Comparison of ENCODE assay signal across 8 mouse cellular contexts in the genomic region with DNA sequence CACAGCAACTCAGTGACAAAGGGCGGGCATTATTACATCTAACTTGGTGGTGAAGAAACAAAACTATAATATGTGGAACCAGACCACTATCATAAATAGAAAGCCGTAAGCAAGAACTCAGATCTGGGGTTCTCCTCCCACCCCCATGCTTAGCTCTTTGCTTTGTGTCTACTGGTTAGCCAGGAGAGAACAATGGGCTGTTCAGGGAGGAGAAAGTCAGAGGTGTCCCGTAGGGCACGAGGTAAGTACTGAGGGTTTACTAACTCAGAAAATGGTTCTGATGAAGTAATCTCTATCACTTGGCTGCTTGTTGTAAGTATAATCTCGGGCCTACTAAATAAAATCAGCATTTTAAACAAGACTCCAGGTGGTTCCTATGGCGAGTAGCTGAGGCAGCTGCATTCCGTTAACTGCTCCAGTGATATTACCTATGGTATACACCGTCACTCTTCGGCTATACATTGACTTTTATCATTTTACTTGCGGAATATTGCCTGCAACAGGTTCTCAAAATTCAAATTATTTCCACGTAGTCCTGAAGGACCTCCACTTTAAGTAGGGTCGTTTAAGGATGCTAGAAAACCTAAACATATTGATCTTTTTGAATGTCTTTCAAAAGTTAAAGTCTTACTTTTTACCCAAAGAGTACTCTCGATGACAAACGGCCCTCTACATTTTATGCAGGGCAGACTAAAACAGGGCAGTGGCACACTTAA. TPM values are rescaled to one million over a fixed set of nuclear protein-coding genes. Genes with fewer than 3 reads are reported as not detected.
DNase-seq lines count a peak whose midpoint lies in the region; ATAC-seq lines count a peak whose summit lies in the region.

No protein-coding gene starts in this region.

- H3K27me3 ChIP-seq in neural tube, embryonic 11.5 days (ENCODE audit: control insufficient read depth, insufficient read depth, low read length), result no peaks in the 10 kb centered on the region
- H3K27me3 ChIP-seq in limb, embryonic 12.5 days, result no peaks in the 10 kb centered on the region
- H3K27me3 ChIP-seq in stomach, embryonic 16.5 days (ENCODE audit: control insufficient read depth, insufficient read depth, low read length), result no peaks in the 10 kb centered on the region

- H3K9me3 ChIP-seq in neural tube, embryonic 11.5 days (ENCODE audit: control insufficient read depth, low read length), result no peaks in the 10 kb centered on the region
- H3K9me3 ChIP-seq in limb, embryonic 12.5 days, result no peaks in the 10 kb centered on the region
- no peaks in the 10 kb centered on the region for H3K9me3 ChIP-seq in stomach, embryonic 16.5 days (replicated peaks; ENCODE audit: control insufficient read depth, low read length)

- H3K4me2 ChIP-seq in neural tube, embryonic 11.5 days (ENCODE audit: low read depth), result peak overlapping the region; percentile 52
- H3K4me2 ChIP-seq in limb, embryonic 12.5 days, result peak overlapping the region; percentile 58
- H3K4me2 ChIP-seq in stomach, embryonic 16.5 days (ENCODE audit: low read depth, low read length), result peak overlapping the region; percentile 67

- no peaks in the 10 kb centered on the region for H3K36me3 ChIP-seq in neural tube, embryonic 11.5 days (ENCODE audit: control insufficient read depth, insufficient read depth, low read length)
- H3K36me3 ChIP-seq in limb, embryonic 12.5 days, result peaks cover 4% of the 10 kb centered on the region; the same call in 1 of the 2 replicates
- H3K36me3 ChIP-seq in stomach, embryonic 16.5 days (ENCODE audit: control insufficient read depth, insufficient read depth, low read length), result no peaks in the 10 kb centered on the region

- WGBS in neural tube, embryonic 11.5 days, result 49% methylated on average over 14 of the region's 14 CpGs
- 44% methylated on average over 14 of the region's 14 CpGs for WGBS in limb, embryonic 12.5 days
- 39% methylated on average over 14 of the region's 14 CpGs for WGBS in stomach, embryonic 16.5 days

- peaks cover 10% of the 10 kb centered on the region; the same call in 1 of the 2 replicates for H3K4me1 ChIP-seq in neural tube, embryonic 11.5 days (ENCODE audit: control insufficient read depth, insufficient read depth, low read length)
- peaks cover 14% of the 10 kb centered on the region for H3K4me1 ChIP-seq in limb, embryonic 12.5 days (replicated peaks)
- 0 out of 2 replicates have a peak, but pooled peaks cover 4% of the 10 kb centered on the region for H3K4me1 ChIP-seq in stomach, embryonic 16.5 days (ENCODE audit: control insufficient read depth, insufficient read depth, low read length)

- H3K4me3 ChIP-seq in neural tube, embryonic 11.5 days (ENCODE audit: low read depth, low read length), result peak overlapping the region; percentile 66
- peak overlapping the region; percentile 98 for H3K4me3 ChIP-seq in limb, embryonic 12.5 days (replicated peaks)
- peak overlapping the region; percentile 57 for H3K4me3 ChIP-seq in stomach, embryonic 16.5 days (replicated peaks; ENCODE audit: low read length)

- peak overlapping the region; percentile 80 for H3K27ac ChIP-seq in neural tube, embryonic 11.5 days (ENCODE audit: low read depth, low read length)
- peak overlapping the region; percentile 100 for H3K27ac ChIP-seq in limb, embryonic 12.5 days
- peak overlapping the region; percentile 60 for H3K27ac ChIP-seq in stomach, embryonic 16.5 days (ENCODE audit: low read length)

- H3K9ac ChIP-seq in neural tube, embryonic 11.5 days (ENCODE audit: low read length), result peak overlapping the region; percentile 66
- H3K9ac ChIP-seq in limb, embryonic 12.5 days (replicated peaks), result peak overlapping the region; percentile 63
- H3K9ac ChIP-seq in stomach, embryonic 16.5 days (ENCODE audit: low read length), result peak overlapping the region; percentile 70

- DNase-seq in cerebellum, adult 9-10 months, result peak; percentile 64
- DNase-seq in cerebellum, postnatal 14 days, result no peak
- no peak for DNase-seq in neural tube, embryonic 11.5 days (ENCODE audit: low spot score)
- DNase-seq in neural tube, embryonic 10.5 days (ENCODE audit: extremely low spot score, low spot score), result no peak
- no peak for DNase-seq in ovary, postnatal 14 days (ENCODE audit: low spot score)

- no peak for ATAC-seq in neural tube, embryonic 11.5 days (ENCODE audit: insufficient read depth, low FRiP score, low TSS enrichment)
- ATAC-seq in limb, embryonic 12.5 days (ENCODE audit: insufficient number of reproducible peaks, insufficient read depth, low FRiP score, low TSS enrichment, low read depth), result no peak
- ATAC-seq in stomach, embryonic 16.5 days (ENCODE audit: insufficient read depth, low FRiP score), result no peak
- ATAC-seq in frontal cortex, adult (ENCODE audit: low TSS enrichment), result no peak

RNA-seq across cellular contexts. Expression of a gene that starts 0.9 kb away (rescaled TPM):
- 642 and 652 TPM in 2 replicates for polyA plus RNA-seq in neural tube, embryonic 11.5 days (2014; fragmentation: Nextera tagmentation; extraction: Ambion mirVana)
- polyA plus RNA-seq in limb, embryonic 12.5 days (2016; fragmentation: Nextera tagmentation; extraction: Ambion mirVana), result 476 and 501 TPM in 2 replicates
- polyA plus RNA-seq in stomach, embryonic 16.5 days (2015; fragmentation: Nextera tagmentation; extraction: Ambion mirVana), result 456 and 465 TPM in 2 replicates

RNA-seq across cellular contexts. Expression of a gene that starts 13.3 kb away (rescaled TPM):
- polyA plus RNA-seq in neural tube, embryonic 11.5 days (2014; fragmentation: Nextera tagmentation; extraction: Ambion mirVana), result 66.5 and 72.8 TPM in 2 replicates
- polyA plus RNA-seq in limb, embryonic 12.5 days (2016; fragmentation: Nextera tagmentation; extraction: Ambion mirVana), result 74.8 and 77.0 TPM in 2 replicates
- 52.9 and 59.7 TPM in 2 replicates for polyA plus RNA-seq in stomach, embryonic 16.5 days (2015; fragmentation: Nextera tagmentation; extraction: Ambion mirVana)

RNA-seq across cellular contexts. Expression of a gene that starts 48.4 kb away (rescaled TPM):
- polyA plus RNA-seq in neural tube, embryonic 11.5 days (2014; fragmentation: Nextera tagmentation; extraction: Ambion mirVana), result 3.1 and 4.0 TPM in 2 replicates
- 4.3 and 5.6 TPM in 2 replicates for polyA plus RNA-seq in limb, embryonic 12.5 days (2016; fragmentation: Nextera tagmentation; extraction: Ambion mirVana)
- 16.8 and 18.3 TPM in 2 replicates for polyA plus RNA-seq in stomach, embryonic 16.5 days (2015; fragmentation: Nextera tagmentation; extraction: Ambion mirVana)
